Mouse (Mus musculus) MN1 (cell line): Measurements from ENCODE around the gene Sp100.

Experiments used
- DNase-seq: peaks from one replicate; pipeline ENCODE4 v3.0.0-alpha.2; 2016; ENCODE audit warnings: low spot score

Gene Sp100

GRCm38 (mm10) chr1:85746511-85746910 lies 96.7 kb downstream of the Sp100 start:
- no peak for DNase-seq

GRCm38 (mm10) chr1:85749829-85750228 lies 100.0 kb downstream of the Sp100 start:
- no peak for DNase-seq

DNA sequence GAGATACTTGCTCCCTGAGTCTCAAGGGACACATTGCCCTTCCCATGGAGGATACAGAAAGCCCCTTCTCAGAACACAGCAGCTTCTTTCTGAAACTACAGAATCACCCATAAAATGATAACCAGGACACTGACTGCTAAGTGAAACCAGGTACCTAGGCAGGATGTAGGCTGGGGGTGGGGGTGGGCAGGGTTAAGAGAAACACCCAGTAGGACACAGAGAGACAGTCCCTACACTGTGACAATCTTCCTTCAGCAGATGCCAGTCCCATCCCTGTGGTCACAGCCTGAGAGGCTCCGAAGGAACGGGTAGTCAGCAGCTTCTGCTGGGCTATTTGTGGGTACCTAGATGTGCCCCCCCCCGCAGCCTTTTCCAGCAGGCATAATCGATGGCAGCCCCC lies 100.9 kb downstream of the Sp100 start:
- DNase-seq = no peak

- peak; percentile 19 for DNase-seq
Measured at GRCm38 (mm10) chr1:85751494-85751893, 101.7 kb downstream of the Sp100 start.

DNA sequence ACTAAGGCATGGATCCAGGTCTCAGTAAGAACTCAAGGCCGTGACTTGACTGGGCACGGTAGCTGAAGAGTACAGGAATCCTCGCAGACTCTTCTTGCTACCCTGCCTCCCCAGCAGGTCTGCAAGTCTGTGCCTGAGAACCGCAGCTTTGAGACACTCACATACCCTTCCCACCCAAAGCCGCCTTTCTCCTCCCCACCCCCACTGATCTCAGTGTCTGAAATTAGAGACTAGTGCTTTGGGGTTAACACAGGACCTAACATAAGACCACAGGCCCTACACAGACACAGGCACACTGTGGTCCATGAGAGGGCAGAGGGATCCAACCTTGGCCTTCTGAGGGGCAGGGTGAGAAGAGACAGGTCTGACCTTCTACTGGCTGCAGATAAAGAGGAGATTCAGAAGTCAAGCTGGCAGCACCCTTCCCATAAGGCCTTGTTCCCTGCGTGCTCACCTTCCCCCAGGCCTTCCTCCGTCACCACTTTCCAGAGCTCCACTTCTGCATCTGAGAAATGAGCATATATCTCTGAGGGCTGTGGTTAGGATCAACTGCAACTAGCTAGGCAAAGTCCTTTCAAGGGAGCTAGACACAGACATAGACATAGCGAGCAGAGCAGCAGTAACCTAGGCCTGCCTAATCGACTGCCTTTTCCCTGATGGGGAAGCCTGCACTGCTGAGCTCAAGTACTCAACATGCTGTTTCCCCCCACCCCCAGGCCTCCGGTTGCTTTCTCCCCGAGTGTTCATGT lies 102.3 kb downstream of the Sp100 start:
- no peak for DNase-seq

DNA sequence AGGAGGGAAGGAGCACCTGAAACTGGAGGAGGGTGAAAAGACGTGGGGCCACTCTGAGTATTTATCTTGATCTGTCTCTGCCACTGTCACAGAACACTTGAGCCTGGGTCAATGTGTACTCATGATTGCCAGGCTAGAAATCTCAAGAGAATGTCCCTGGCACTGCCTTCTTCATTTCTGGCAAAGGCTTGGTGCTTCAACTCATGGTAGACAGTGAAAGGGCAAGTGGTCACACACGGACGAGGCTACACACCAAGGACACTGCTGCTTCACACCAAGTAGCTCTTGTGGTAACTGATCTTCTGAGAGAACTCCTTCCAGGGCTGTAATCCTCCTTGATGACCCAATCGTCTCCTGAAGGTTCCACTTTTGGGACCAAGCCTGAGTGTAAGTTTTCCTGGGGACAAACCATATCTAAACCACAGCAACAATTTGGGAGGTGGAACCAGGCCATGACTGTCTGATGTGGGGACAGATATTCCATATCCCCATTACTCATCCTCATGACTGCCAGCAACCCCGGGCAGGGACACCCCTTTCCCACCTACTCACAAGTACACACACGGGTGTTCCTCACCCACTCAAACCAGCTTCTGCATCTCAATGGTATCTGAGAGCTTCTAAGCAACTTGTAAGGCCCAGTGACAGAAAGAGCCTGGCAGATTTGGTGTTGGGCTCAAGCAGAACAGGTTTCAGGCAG lies 107.9 kb downstream of the Sp100 start:
- no peak for DNase-seq

DNA sequence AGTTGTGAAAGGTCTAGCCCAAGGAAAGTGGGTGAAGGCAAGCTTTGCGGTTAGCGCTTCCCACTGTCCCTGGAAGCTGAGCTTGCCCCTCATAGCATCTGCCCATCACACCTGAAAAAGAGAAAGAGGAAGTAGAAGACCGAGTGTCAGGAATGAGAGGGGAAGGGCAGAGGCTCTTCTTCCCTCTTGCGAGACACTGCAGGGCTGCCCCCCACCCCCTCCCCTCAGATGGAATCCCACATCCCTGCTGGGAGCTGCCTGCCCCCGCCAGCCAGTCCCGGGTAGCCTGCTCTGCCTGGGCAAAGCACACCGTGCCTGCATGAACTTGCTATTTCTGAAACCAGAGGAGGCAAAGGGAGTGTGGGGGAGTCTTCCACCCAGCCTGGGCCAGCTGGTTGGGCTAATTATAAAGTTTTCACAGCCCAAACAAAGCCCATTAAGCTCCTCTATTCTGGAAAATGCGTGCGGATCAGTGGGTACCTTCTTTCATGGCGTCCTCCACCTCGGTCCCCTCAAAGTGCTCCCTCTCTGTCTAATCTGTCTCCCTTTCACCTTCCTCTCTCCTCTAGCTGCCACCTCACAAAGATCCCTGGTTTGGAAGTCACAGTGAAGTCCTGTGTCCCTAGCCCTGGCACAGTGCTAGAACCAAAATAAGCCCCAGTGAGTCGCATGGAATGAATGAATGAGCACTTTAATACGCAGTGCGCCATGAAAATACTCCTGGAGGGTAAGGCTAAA lies 108.6 kb downstream of the Sp100 start:
- no peak for DNase-seq

DNA sequence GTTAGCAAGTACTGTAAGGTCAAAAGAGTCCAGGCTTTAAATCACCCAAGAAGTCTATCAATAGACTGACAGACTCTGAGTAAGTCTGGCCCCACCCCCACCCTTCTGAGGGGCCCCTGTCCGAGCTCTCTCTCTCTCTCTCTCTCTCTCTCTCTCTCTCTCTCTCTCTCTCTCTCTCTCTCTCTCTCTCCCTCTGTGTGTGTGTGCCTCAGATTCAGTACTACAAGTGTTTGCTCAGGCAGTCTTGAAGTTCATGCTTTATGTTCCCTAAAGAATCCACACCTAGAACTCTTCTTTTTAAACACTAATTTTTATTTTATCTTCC lies 109.1 kb downstream of the Sp100 start:
- no peak for DNase-seq
